Mouse (Mus musculus) ES-E14 (cell line): ENCODE measurements at regions not wholly inside any gene's neighbourhood (a gene's known extent, or its start where the extent isn't known, plus 50 kb on each side); places are given as distances from the start of the nearest gene placed in this dataset.

Source experiments
- CHD2 ChIP-seq: IDR thresholded peaks from 2 replicates; pipeline ENCODE4 v1.6.1; 2014; ENCODE audit warnings: mild to moderate bottlenecking, low read depth, low read length, inconsistent platforms
- ZC3H11A ChIP-seq: IDR thresholded peaks from 2 replicates; pipeline ENCODE4 v1.6.1; 2012; ENCODE audit warnings: low read depth, mild to moderate bottlenecking, inconsistent platforms, low read length, borderline replicate concordance

GRCm38 (mm10) chr6:3911284-3911683 lies 77.4 kb downstream of the Tfpi2 start:
- TF ChIP-seq ZC3H11A (no peak), CHD2 (no peak)
